Mouse (Mus musculus) mouse trophoblast stem cell (cell line): ENCODE measurements around the gene Gm49352.

Experiments used
- in situ Hi-C, 2 experiments: fragments of 300-500 bp; cut with MseI, MboI; formaldehyde crosslinking; loops; 2 replicates in 1 of 2; 3 replicates in 1 of 2; pipeline ENCODE4 v1.15.1; 2025

Gene Gm49352

DNA sequence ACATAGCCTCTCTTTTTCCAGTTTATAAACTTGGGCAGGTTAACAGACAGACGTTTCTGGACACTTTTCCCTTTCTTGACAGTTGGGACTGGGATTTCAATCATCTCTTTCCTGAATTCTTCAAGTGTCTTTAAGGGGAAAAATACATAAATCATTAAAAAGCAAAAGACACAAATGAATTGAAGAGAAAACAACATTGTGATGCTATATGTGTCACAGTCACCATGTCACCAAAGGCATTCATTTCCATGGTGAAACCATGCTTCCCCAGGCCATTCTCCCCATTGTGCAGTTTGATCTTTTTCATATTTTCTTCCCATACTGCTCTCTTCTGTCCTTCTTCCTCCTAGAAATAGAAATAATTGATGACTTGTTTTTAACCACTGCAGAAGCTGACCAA is at the start of gene Gm49352:
Gene Gm49352 (minus strand): TSS at position 101 of the 400 bp plus-strand sequence.
- in situ Hi-C loops = loop anchor here (5.0 kb wide), 1 partner anchor 76 kb away; no protein-coding TSS in a partner anchor

DNA sequence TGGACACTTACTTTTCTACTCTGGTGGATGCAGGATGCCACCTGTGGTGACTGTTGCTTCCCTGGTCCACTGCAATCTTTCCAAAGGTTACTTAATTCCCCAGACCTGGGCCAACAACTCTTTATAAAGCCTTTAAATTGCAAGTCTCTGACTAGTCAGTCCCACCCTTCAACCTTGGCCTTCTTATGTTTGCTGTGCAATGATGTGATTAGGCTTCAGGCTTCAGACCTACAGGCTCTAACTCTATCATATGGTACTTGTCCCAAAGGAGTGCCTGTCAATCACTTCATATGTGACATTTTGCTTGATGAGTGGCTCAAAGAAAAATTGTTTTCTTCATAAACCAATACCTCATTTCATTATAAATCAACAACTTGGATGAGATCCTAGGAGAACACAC is 2.1 kb upstream of the Gm49352 start, which contains the start of gene Cts3:
Gene Cts3 (minus strand): TSS at position 101 of the 400 bp plus-strand sequence.
- in situ Hi-C loops = no loop called here

DNA sequence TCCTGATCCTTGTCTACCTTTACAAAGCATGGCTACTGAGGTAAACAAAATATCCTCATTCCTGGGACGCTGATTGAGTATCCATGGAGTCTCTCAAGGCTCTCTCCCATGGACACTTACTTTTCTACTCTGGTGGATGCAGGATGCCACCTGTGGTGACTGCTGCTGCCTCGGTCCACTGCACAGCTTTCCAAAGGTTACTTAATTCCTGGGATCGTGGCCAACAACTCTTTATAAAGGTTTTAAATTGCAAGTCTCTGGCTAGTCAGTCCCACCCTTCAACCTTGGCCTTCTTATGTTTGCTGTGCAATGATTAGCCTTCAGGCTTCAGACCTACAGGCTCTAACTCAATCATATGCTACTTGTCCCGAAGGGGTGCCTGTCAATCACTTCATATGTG is 26.3 kb downstream of the Gm49352 start, which contains the start of gene Ctsm:
Gene Ctsm (minus strand): TSS at position 209 of the 400 bp plus-strand sequence.
- in situ Hi-C loops = no loop called here
